Mouse (Mus musculus) midbrain, embryonic 10.5 days (tissue): ENCODE results near the gene Nrxn2. TPM values are rescaled to one million over a fixed set of nuclear protein-coding genes. Genes with fewer than 3 reads are reported as not detected.

Source experiments
- DNase-seq: peaks from one replicate; pipeline ENCODE4 v3.0.0-alpha.2; 2017; ENCODE audit warnings: low spot score
- H3K27ac ChIP-seq: fragments of 300-500 bp; sonication (generic); replicated peaks from 2 replicates; pipeline ENCODE4 v1.5.1; 2016; ENCODE audit warnings: mild to moderate bottlenecking
- H3K27me3 ChIP-seq: fragments of 300-500 bp; sonication (generic); 2 replicates; pipeline ENCODE4 v1.6.1; 2016; ENCODE audit warnings: low read depth, mild to moderate bottlenecking; ENCODE audit not compliant: poor library complexity, severe bottlenecking
- H3K36me3 ChIP-seq: fragments of 300-500 bp; sonication (generic); 2 replicates; pipeline ENCODE4 v1.6.1; 2016; ENCODE audit warnings: mild to moderate bottlenecking, moderate library complexity
- H3K4me1 ChIP-seq: fragments of 300-500 bp; sonication (generic); 2 replicates; pipeline ENCODE4 v1.6.1; 2016
- H3K4me3 ChIP-seq: fragments of 300-500 bp; sonication (generic); 2 replicates; pipeline ENCODE4 v1.5.1; 2016; ENCODE audit warnings: mild to moderate bottlenecking, moderate library complexity
- H3K9me3 ChIP-seq: fragments of 300-500 bp; sonication (generic); replicated peaks from 2 replicates; pipeline ENCODE4 v1.6.1; 2016; ENCODE audit warnings: mild to moderate bottlenecking
- WGBS: fragments of 180-500 bp; shearing (Covaris S2); methylation state at CpG from one replicate; pipeline ENCODE4 v1.1.7; 2016; 5-methylcytosine and 5-hydroxymethylcytosine counted together
- polyA plus RNA-seq: library from polyadenylated mRNA; unstranded; fragments of >200 nt; fragmentation: Nextera tagmentation; extraction: Ambion mirVana; gene quantifications from 2 replicates; pipeline ENCODE4 v1.2.1, GENCODE M21; 2016

Nrxn2 gene
- polyA plus RNA-seq, 1 experiment from 2014 or later = 5.1 TPM

- H3K9me3 ChIP-seq = no peaks in the 10 kb centered on the region
- H3K36me3 ChIP-seq = no peaks in the 10 kb centered on the region
- H3K27me3 ChIP-seq = peaks cover 69% of the 10 kb centered on the region
- no peak for DNase-seq
- WGBS = 52% methylated on average over 9 of the region's 9 CpGs
- H3K27ac ChIP-seq = peak overlapping the region; percentile 64; the same call in 1 of the 2 replicates
- peaks cover 65% of the 10 kb centered on the region for H3K4me1 ChIP-seq
- H3K4me3 ChIP-seq = no peak overlapping the region
Observed at GRCm38 (mm10) chr19:6452672-6453310, 34.3 kb downstream of the Nrxn2 start.

GRCm38 (mm10) chr19:6453349-6453748 is 34.8 kb downstream of the Nrxn2 start:
- Histone ChIP-seq H3K27ac (peak overlapping the region; percentile 64; the same call in 1 of the 2 replicates), H3K27me3 (peaks cover 68% of the 10 kb centered on the region), H3K4me3 (no peak overlapping the region; the same call in 1 of the 2 replicates), H3K4me1 (peaks cover 60% of the 10 kb centered on the region), H3K9me3 (no peaks in the 10 kb centered on the region), H3K36me3 (no peaks in the 10 kb centered on the region)
- WGBS = 89% methylated on average over 8 of the region's 8 CpGs
- DNase-seq = no peak

DNA sequence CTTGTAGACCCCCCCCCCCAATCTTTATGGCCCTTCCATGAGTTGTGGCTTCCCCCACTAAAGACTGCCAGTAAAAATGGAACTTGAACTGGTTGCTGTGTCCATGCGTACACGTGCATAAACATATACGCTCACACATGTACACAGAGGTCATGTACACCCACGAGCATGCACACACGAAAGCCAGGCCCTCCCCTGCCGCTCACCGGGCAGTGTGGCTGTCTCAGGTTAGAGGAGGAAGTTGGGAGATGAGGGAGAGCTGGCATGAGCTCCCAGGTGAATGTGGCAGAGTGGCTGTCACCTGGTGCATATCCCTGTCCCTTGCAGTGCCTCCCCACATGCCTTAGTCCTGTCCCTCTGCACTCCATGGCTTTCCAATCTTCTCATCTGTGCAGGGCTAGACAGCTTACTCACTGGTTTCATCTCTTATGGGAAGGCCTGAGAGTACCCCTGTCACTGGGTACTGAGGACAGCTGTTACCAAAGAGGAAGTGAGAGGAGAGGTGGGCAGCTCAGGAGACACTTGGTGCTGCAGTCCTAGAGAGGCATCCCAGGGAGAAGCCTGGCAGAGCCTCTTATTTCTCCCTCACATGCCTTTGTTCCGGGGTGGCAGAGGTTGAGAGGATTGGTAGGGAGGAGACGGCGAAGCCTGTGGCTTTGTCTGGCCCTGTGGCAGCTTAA is 35.6 kb downstream of the Nrxn2 start:
- Histone ChIP-seq H3K9me3 (no peaks in the 10 kb centered on the region), H3K36me3 (no peaks in the 10 kb centered on the region), H3K27me3 (peaks cover 59% of the 10 kb centered on the region), H3K27ac (0 out of 2 replicates have a peak overlapping the region, but pooled peaks have one; percentile 35), H3K4me1 (peaks cover 51% of the 10 kb centered on the region), H3K4me3 (no peak overlapping the region)
- 67% methylated on average over 10 of the region's 10 CpGs for WGBS
- DNase-seq = no peak

DNA sequence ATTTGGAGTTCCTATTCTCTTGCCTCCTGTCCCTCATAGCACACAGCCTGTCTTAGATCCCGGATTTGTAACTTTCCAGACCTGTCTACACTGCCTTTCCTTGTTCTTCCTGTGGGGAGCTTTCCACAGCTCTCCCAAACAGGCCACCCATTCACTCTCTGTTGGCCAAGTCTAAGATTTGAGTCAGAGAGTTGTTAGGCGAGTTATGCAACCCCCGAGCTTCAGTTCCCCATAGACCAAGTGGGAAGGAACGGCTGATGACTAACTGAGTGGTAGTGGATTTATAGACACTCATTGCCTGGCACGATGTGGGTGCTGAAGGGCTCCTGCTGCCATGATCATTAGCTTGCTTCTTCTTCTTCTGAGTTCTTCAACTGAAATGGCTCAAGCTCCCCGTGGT is 41.0 kb downstream of the Nrxn2 start:
- peaks cover 43% of the 10 kb centered on the region for H3K27me3 ChIP-seq
- peaks cover 29% of the 10 kb centered on the region for H3K4me1 ChIP-seq
- H3K9me3 ChIP-seq = no peaks in the 10 kb centered on the region
- DNase-seq = no peak
- H3K36me3 ChIP-seq = no peaks in the 10 kb centered on the region
- 91% methylated on average over 6 of the region's 6 CpGs for WGBS
- H3K27ac ChIP-seq = no peak overlapping the region
- no peak overlapping the region for H3K4me3 ChIP-seq

DNA sequence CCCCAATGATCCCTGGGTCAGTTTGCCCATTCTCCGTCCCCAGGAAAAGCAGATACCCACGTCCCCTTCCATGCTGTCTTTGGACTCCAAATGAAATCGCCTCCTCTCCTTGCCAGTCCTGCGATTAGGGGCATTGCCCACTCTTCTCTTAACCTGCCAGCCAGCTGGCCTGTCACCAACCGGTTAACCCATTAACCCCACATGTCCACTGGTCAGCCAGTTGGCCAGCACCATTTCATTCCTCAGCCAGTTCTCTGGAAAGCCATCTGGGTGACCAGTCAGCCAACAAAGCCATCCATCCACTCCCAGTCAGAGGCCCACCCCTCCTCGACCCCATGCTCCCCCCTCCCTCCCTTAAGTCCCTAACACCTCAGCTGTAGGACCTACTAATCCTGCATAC is 44.3 kb downstream of the Nrxn2 start:
- 40% methylated on average over 6 of the region's 6 CpGs for WGBS
- H3K36me3 ChIP-seq = no peaks in the 10 kb centered on the region
- H3K27me3 ChIP-seq = peaks cover 23% of the 10 kb centered on the region
- no peak overlapping the region for H3K4me3 ChIP-seq
- H3K4me1 ChIP-seq = peaks cover 43% of the 10 kb centered on the region
- DNase-seq = no peak
- H3K9me3 ChIP-seq = no peaks in the 10 kb centered on the region
- peak overlapping the region; percentile 19; the same call in 1 of the 2 replicates for H3K27ac ChIP-seq

GRCm38 (mm10) chr19:6464306-6465071 is 46.0 kb downstream of the Nrxn2 start:
- H3K27me3 ChIP-seq = peaks cover 23% of the 10 kb centered on the region
- H3K4me1 ChIP-seq = peaks cover 48% of the 10 kb centered on the region
- no peaks in the 10 kb centered on the region for H3K9me3 ChIP-seq
- peak overlapping the region; percentile 53 for H3K27ac ChIP-seq
- DNase-seq = no peak
- H3K36me3 ChIP-seq = no peaks in the 10 kb centered on the region
- WGBS = 44% methylated on average over 10 of the region's 10 CpGs
- no peak overlapping the region for H3K4me3 ChIP-seq

DNA sequence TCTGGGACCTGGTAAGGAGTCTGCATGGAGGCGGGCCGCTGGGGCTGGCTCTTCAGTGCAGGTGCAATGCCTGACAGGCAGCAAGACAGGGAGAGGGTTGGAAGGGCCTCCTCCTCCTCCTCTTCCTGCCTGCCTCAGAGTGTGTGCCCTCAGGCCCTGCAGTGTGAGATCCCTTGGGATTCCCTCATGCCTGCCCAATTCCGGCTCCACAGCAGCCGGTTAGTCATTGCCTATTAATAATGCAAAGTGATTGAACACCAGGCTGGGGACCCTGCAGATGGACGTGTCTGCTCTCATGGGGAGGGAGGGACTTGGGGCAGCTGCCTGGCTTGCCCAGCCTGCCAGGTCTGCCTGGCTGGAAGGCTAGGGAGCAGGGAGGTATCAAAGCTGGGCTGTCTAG is 46.6 kb downstream of the Nrxn2 start:
- peak overlapping the region; percentile 53 for H3K27ac ChIP-seq
- WGBS = 46% methylated on average over 5 of the region's 5 CpGs
- no peak for DNase-seq

DNA sequence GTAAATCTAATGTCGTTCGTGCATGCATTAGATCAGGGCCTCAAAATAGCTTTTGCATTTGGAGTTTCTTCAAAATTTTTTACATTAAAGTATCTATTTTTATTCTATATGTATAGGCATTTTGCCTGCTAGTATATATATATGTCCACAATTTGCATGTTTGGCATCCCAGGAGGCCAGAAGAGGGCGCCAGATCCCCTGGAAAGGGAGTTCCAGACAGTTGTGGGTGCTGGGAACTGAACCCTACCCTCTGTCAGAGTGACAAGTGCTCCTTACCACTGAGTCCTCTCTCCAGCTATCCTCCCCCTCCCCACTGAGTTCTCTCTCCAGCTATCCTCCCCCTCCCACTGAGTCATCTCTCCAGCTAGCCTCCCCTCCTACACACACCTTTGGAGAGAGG is 48.4 kb downstream of the Nrxn2 start:
- no peak overlapping the region for H3K4me3 ChIP-seq
- no peak for DNase-seq
- H3K27ac ChIP-seq = no peak overlapping the region
- no peaks in the 10 kb centered on the region for H3K36me3 ChIP-seq
- H3K4me1 ChIP-seq = peaks cover 48% of the 10 kb centered on the region
- H3K9me3 ChIP-seq = no peaks in the 10 kb centered on the region
- WGBS = 93% methylated on average over 3 of the region's 3 CpGs
- H3K27me3 ChIP-seq = peaks cover 15% of the 10 kb centered on the region

More for the DNA sequence above, 46.6 kb downstream of the Nrxn2 start:
- Histone ChIP-seq H3K27me3 (peaks cover 23% of the 10 kb centered on the region), H3K9me3 (no peaks in the 10 kb centered on the region), H3K4me3 (no peak overlapping the region), H3K36me3 (no peaks in the 10 kb centered on the region), H3K4me1 (peaks cover 48% of the 10 kb centered on the region)

DNA sequence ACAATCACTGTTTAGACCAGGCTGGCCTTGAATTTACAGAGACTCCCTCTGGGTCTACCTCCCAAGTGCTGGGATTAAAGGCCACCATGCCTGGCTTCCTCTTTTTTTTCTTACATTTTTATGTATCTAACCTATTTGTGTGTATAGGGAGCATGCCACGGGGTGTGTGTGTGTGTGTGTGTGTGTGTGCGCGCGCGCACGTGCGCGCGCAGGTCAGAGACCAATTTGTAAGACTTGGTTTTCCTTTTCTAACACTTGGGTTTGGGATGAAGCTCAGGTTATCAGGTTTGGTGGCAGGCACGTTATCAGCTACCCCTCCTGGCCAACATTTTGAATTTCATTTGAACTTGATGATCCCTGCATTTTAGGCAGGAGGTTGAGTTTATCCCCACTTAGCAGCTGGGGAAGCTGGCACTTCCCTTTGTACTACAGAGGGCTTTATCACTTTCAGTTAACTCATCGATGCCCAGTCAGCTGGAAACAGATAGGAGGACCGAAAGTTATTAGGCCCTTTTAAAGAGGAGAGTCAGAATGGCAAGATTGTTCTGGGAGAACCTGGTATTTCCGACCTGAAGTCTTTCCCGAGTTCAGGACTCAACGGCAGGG is 48.9 kb downstream of the Nrxn2 start:
- Histone ChIP-seq H3K4me3 (no peak overlapping the region), H3K27ac (no peak overlapping the region), H3K9me3 (no peaks in the 10 kb centered on the region), H3K4me1 (peaks cover 44% of the 10 kb centered on the region), H3K36me3 (no peaks in the 10 kb centered on the region; the same call in 1 of the 2 replicates), H3K27me3 (peaks cover 9% of the 10 kb centered on the region; the same call in 1 of the 2 replicates)
- no peak for DNase-seq
- 92% methylated on average over 15 of the region's 15 CpGs for WGBS

DNA sequence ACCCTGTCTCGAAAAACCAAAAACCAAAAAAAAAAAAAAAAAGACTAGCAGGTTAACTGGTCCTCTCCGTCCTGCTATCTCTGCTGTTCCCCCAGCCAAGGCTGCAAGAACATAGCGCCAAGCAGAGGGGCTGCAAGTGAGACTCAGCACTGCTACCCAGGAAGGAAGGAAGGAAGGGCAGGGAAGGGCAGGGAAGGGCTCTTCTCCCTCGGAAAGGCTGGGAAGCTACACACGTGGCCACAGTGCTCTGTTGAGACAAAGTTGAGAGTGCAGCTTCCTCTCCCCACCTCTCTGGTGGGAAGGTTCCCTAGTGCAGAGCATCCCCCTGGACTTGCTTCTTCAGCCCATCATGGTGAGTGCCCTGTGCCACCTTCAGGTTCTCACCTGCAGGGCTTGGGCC is 53.1 kb downstream of the Nrxn2 start:
- WGBS = 79% methylated on average over 5 of the region's 5 CpGs
- Histone ChIP-seq H3K4me1 (peaks cover 31% of the 10 kb centered on the region), H3K36me3 (no peaks in the 10 kb centered on the region; the same call in 1 of the 2 replicates), H3K9me3 (no peaks in the 10 kb centered on the region), H3K27me3 (no peaks in the 10 kb centered on the region), H3K27ac (no peak overlapping the region), H3K4me3 (no peak overlapping the region)
- no peak for DNase-seq

DNA sequence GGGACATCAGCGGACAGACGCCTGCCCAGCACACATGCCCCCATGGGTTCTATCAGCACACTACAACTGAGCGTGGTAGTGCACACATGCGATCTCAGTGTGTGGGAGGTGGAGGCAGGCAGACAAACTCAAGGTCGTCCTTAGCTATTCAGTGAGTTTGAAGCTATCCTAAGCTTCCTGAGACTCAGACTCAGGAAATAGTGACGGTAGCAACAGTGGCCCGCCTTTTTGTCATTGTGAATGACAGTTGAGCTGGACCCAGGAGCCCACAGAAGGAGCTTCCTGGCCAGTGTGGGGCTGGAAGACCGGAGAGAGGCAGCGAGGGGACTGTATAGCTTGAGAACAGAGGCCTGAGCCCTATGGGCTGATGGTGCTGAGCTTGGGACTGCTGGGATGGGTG is 54.3 kb downstream of the Nrxn2 start:
- Histone ChIP-seq H3K27me3 (no peaks in the 10 kb centered on the region), H3K27ac (0 out of 2 replicates have a peak overlapping the region, but pooled peaks have one; percentile 49)
- no peak for DNase-seq

GRCm38 (mm10) chr19:6474706-6475105 is 56.2 kb downstream of the Nrxn2 start:
- WGBS = 56% methylated on average over 15 of the region's 15 CpGs
- Histone ChIP-seq H3K36me3 (no peaks in the 10 kb centered on the region; the same call in 1 of the 2 replicates), H3K27me3 (no peaks in the 10 kb centered on the region), H3K4me3 (no peak overlapping the region), H3K4me1 (peaks cover 26% of the 10 kb centered on the region), H3K27ac (peak overlapping the region; percentile 28; the same call in 1 of the 2 replicates), H3K9me3 (no peaks in the 10 kb centered on the region)
- no peak for DNase-seq

More for the DNA sequence above, 54.3 kb downstream of the Nrxn2 start:
- 86% methylated on average over 9 of the region's 9 CpGs for WGBS
- H3K36me3 ChIP-seq = no peaks in the 10 kb centered on the region; the same call in 1 of the 2 replicates
- H3K4me3 ChIP-seq = no peak overlapping the region
- H3K4me1 ChIP-seq = peaks cover 26% of the 10 kb centered on the region
- no peaks in the 10 kb centered on the region for H3K9me3 ChIP-seq
